Mouse (Mus musculus): ENCODE measurements at regions not wholly inside any gene's neighbourhood (a gene's known extent, or its start where the extent isn't known, plus 50 kb on each side); places are given as distances from the start of the nearest gene placed in this dataset.

GRCm38 (mm10) chr9:46938628-46939027 is 59.9 kb upstream of the Gm4791 start:
- Histone ChIP-seq H3K27ac (ENCODE audit: low read depth, low read length) (no peak overlapping the region), H3K9me3 (ENCODE audit: control insufficient read depth, low read length) (no peaks in the 10 kb centered on the region), H3K9ac (replicated peaks; ENCODE audit: low read depth, low read length) (no peak overlapping the region), H3K4me3 (ENCODE audit: low read depth, low read length) (no peak overlapping the region), H3K27me3 (ENCODE audit: control insufficient read depth, insufficient read depth, low read length) (no peaks in the 10 kb centered on the region), H3K4me1 (ENCODE audit: control insufficient read depth, insufficient read depth, low read length) (no peaks in the 10 kb centered on the region), H3K4me2 (ENCODE audit: low read depth, low read length) (no peak overlapping the region), H3K36me3 (ENCODE audit: control insufficient read depth, insufficient read depth, low read length) (no peaks in the 10 kb centered on the region)
- 86% methylated on average over 3 of the region's 3 CpGs for WGBS
- no peak for ATAC-seq (ENCODE audit: low read depth)

DNA sequence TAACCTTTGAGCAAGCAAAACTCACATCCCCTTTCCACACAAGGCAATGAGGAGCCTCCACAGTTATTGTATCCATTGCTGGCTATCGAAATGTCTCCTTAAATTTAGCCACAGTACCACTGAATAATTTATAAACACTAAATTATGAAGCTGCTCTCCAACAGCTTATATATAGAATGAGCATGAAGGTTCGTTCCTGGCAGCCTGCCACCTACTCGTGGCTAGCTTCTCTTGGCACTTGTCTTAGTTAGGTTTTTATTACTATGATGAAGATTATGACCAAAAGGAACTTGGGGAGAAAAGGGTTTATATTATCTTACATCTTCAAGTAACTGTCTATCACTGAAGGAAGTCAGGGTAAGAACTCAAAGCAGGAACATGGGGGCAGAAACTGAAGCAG is 72.9 kb upstream of the Gm4791 start:
- Histone ChIP-seq H3K27me3 (ENCODE audit: control insufficient read depth, insufficient read depth, low read length) (no peaks in the 10 kb centered on the region), H3K36me3 (ENCODE audit: control insufficient read depth, insufficient read depth, low read length) (no peaks in the 10 kb centered on the region), H3K4me2 (ENCODE audit: low read depth, low read length) (no peak overlapping the region), H3K27ac (ENCODE audit: low read depth, low read length) (no peak overlapping the region), H3K9me3 (ENCODE audit: control insufficient read depth, low read length) (no peaks in the 10 kb centered on the region), H3K9ac (replicated peaks; ENCODE audit: low read depth, low read length) (no peak overlapping the region), H3K4me1 (ENCODE audit: control insufficient read depth, insufficient read depth, low read length) (no peaks in the 10 kb centered on the region), H3K4me3 (ENCODE audit: low read depth, low read length) (no peak overlapping the region)
- 59% methylated on average over 3 of the region's 3 CpGs for WGBS
- ATAC-seq (ENCODE audit: low read depth), result no peak

GRCm38 (mm10) chr9:46920081-46920480 is 78.5 kb upstream of the Gm4791 start:
- no peak overlapping the region for H3K9ac ChIP-seq (replicated peaks; ENCODE audit: low read depth, low read length)
- WGBS, result 100% methylated on average over 1 of the region's 1 CpGs
- H3K9me3 ChIP-seq (ENCODE audit: control insufficient read depth, low read length), result no peaks in the 10 kb centered on the region
- H3K36me3 ChIP-seq (ENCODE audit: control insufficient read depth, insufficient read depth, low read length), result no peaks in the 10 kb centered on the region
- H3K27me3 ChIP-seq (ENCODE audit: control insufficient read depth, insufficient read depth, low read length), result no peaks in the 10 kb centered on the region
- no peak overlapping the region for H3K4me2 ChIP-seq (ENCODE audit: low read depth, low read length)
- no peaks in the 10 kb centered on the region for H3K4me1 ChIP-seq (ENCODE audit: control insufficient read depth, insufficient read depth, low read length)
- no peak overlapping the region for H3K4me3 ChIP-seq (ENCODE audit: low read depth, low read length)
- ATAC-seq (ENCODE audit: low read depth), result no peak
- no peak overlapping the region for H3K27ac ChIP-seq (ENCODE audit: low read depth, low read length)

- Histone ChIP-seq H3K27ac (ENCODE audit: low read depth, low read length) (no peak overlapping the region), H3K4me2 (ENCODE audit: low read depth, low read length) (no peak overlapping the region), H3K9me3 (ENCODE audit: control insufficient read depth, low read length) (no peaks in the 10 kb centered on the region), H3K4me1 (ENCODE audit: control insufficient read depth, insufficient read depth, low read length) (no peaks in the 10 kb centered on the region), H3K27me3 (ENCODE audit: control insufficient read depth, insufficient read depth, low read length) (no peaks in the 10 kb centered on the region), H3K9ac (replicated peaks; ENCODE audit: low read depth, low read length) (no peak overlapping the region), H3K4me3 (ENCODE audit: low read depth, low read length) (no peak overlapping the region), H3K36me3 (ENCODE audit: control insufficient read depth, insufficient read depth, low read length) (no peaks in the 10 kb centered on the region)
- 29% methylated on average over 3 of the region's 3 CpGs for WGBS
- no peak for ATAC-seq (ENCODE audit: low read depth)
These were observed 85.3 kb upstream of the Gm4791 start for GRCm38 (mm10) chr9:46913238-46913637.

DNA sequence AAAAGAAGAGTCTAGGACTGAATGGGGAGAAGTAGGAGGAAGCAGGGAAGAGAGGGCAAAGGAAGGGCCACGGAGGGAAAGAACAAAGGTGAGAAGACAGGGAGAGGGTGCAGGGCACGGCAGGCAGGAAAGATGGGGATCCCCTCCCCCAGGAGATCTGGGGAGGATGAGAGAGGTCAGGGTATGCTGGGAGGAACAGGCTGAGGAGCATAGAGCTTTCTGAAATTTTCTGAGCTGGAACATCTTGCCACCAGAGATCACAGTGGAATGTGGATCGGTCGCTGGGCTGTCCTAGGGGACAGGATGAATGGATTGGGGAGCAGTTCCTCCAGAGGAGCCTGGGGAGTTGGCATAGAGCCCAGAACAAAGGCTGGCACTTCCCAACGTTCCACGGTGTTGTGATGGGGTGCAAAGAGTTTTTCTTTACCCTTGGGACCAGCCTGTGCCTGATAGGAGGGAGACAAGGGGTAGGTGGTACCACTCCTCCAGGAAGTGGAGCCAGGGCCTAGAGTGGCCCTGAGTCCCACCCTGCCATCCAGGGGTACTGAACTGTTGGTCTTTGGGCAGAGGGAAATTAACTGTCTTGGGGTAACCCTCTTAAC is 89.0 kb upstream of the Gm4791 start:
- Histone ChIP-seq H3K9ac (replicated peaks; ENCODE audit: low read depth, low read length) (no peak overlapping the region), H3K4me3 (ENCODE audit: low read depth, low read length) (no peak overlapping the region), H3K9me3 (ENCODE audit: control insufficient read depth, low read length) (no peaks in the 10 kb centered on the region), H3K27me3 (ENCODE audit: control insufficient read depth, insufficient read depth, low read length) (no peaks in the 10 kb centered on the region), H3K4me2 (ENCODE audit: low read depth, low read length) (no peak overlapping the region), H3K36me3 (ENCODE audit: control insufficient read depth, insufficient read depth, low read length) (no peaks in the 10 kb centered on the region), H3K27ac (ENCODE audit: low read depth, low read length) (no peak overlapping the region), H3K4me1 (ENCODE audit: control insufficient read depth, insufficient read depth, low read length) (no peaks in the 10 kb centered on the region)
- 55% methylated on average over 6 of the region's 6 CpGs for WGBS
- no peak for ATAC-seq (ENCODE audit: low read depth)

DNA sequence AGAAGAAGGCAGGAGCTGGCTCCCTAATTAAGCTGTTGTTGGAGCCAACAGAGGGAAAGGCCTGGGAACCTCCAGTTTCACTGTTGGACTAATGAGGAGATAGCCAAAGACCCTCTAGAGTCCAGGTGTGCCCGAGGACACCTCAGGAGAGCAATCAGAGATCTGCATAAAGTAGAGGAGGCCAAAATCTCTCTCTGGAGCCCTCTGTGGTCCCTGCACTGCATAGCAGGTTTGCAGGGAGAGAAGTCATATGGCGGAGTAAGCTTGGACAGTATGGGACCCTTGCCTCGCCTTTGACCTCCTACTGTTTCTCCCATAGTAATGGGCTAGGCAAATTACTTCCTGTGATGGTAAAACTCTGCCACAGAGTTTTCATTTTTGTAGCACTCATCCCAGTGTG is 93.5 kb upstream of the Gm4791 start:
- no peaks in the 10 kb centered on the region for H3K4me1 ChIP-seq (ENCODE audit: control insufficient read depth, insufficient read depth, low read length)
- H3K9me3 ChIP-seq (ENCODE audit: control insufficient read depth, low read length), result no peaks in the 10 kb centered on the region
- H3K36me3 ChIP-seq (ENCODE audit: control insufficient read depth, insufficient read depth, low read length), result no peaks in the 10 kb centered on the region
- H3K9ac ChIP-seq (replicated peaks; ENCODE audit: low read depth, low read length), result no peak overlapping the region
- WGBS, result 84% methylated on average over 3 of the region's 3 CpGs
- no peaks in the 10 kb centered on the region for H3K27me3 ChIP-seq (ENCODE audit: control insufficient read depth, insufficient read depth, low read length)
- ATAC-seq (ENCODE audit: low read depth), result no peak
- no peak overlapping the region for H3K4me3 ChIP-seq (ENCODE audit: low read depth, low read length)
- H3K4me2 ChIP-seq (ENCODE audit: low read depth, low read length), result no peak overlapping the region
- H3K27ac ChIP-seq (ENCODE audit: low read depth, low read length), result no peak overlapping the region

DNA sequence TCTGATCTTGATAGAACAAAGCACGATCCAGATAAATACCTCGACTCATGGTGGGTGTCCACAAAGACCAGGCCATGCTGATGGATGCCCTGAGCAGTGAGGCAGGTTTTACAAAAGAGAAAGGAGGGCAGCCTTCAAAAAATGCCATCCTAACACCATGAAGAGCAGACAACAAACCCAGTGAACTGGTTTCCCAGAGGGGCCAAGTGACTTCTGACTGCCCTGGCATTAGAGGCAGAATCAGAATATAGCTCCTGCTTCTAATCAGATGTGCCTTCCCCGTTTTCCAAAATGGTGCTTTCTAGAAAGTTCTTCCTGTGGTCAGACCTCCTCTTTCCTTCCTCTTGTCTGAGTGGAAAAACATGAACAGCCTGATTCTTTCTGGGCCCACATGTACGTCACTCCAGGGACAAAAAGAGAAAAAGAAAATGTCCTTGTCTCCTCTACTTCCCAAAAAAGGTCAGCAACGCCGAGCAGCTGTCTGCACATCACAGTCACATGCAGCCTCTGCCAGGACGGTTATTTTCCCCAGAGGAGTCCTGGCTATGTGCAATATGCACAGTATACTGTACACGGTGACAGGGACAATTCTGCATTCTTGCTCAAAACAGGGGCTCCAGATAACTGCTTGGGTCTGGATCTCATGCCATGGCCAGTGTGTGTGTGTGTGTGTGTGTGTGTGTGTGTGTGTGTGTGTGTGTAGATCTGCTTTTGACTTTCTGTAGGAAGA is 94.9 kb upstream of the Gm4791 start:
- Histone ChIP-seq H3K4me3 (ENCODE audit: low read depth, low read length) (no peak overlapping the region), H3K36me3 (ENCODE audit: control insufficient read depth, insufficient read depth, low read length) (no peaks in the 10 kb centered on the region), H3K4me2 (ENCODE audit: low read depth, low read length) (no peak overlapping the region), H3K4me1 (ENCODE audit: control insufficient read depth, insufficient read depth, low read length) (no peaks in the 10 kb centered on the region), H3K27me3 (ENCODE audit: control insufficient read depth, insufficient read depth, low read length) (no peaks in the 10 kb centered on the region), H3K27ac (ENCODE audit: low read depth, low read length) (no peak overlapping the region), H3K9ac (replicated peaks; ENCODE audit: low read depth, low read length) (no peak overlapping the region), H3K9me3 (ENCODE audit: control insufficient read depth, low read length) (no peaks in the 10 kb centered on the region)
- ATAC-seq (ENCODE audit: low read depth), result no peak
- 42% methylated on average over 8 of the region's 8 CpGs for WGBS

- H3K27me3 ChIP-seq (ENCODE audit: control insufficient read depth, insufficient read depth, low read length), result no peaks in the 10 kb centered on the region
- H3K4me2 ChIP-seq (ENCODE audit: low read depth, low read length), result no peak overlapping the region
- no peak overlapping the region for H3K27ac ChIP-seq (ENCODE audit: low read depth, low read length)
- H3K4me3 ChIP-seq (ENCODE audit: low read depth, low read length), result no peak overlapping the region
- no peak for ATAC-seq (ENCODE audit: low read depth)
- H3K9me3 ChIP-seq (ENCODE audit: control insufficient read depth, low read length), result no peaks in the 10 kb centered on the region
- 0 out of 2 replicates have a peak, but pooled peaks cover 3% of the 10 kb centered on the region for H3K4me1 ChIP-seq (ENCODE audit: control insufficient read depth, insufficient read depth, low read length)
- whole genome bisulfite sequencing, result 67% methylated on average over 2 of the region's 2 CpGs
- no peaks in the 10 kb centered on the region for H3K36me3 ChIP-seq (ENCODE audit: control insufficient read depth, insufficient read depth, low read length)
- H3K9ac ChIP-seq (replicated peaks; ENCODE audit: low read depth, low read length), result no peak overlapping the region
These were observed 99.3 kb upstream of the Gm4791 start for GRCm38 (mm10) chr9:46899283-46899682.

DNA sequence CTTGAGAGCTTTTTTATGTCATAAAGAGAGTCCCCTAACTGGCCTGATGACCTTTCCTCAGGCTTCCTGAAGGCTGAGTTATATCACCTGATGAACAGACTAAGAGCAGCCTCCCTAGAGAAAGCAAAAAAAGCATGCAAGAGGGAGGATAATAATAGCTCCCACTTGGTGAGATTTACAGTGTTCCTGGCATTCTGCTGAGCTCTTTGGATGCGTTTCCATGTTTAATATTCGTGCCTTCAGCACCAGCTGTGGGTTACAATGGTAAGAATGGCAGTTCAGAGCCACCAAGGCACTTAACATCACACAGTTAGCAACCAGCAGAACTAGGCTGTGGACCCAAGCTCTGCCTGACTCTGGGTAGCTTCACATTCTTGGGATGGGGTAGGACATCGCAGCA is 100.4 kb upstream of the Gm4791 start:
- Histone ChIP-seq H3K36me3 (ENCODE audit: control insufficient read depth, insufficient read depth, low read length) (no peaks in the 10 kb centered on the region), H3K4me2 (ENCODE audit: low read depth, low read length) (no peak overlapping the region), H3K9me3 (ENCODE audit: control insufficient read depth, low read length) (no peaks in the 10 kb centered on the region), H3K4me3 (ENCODE audit: low read depth, low read length) (no peak overlapping the region), H3K27ac (ENCODE audit: low read depth, low read length) (no peak overlapping the region), H3K9ac (replicated peaks; ENCODE audit: low read depth, low read length) (no peak overlapping the region), H3K4me1 (ENCODE audit: control insufficient read depth, insufficient read depth, low read length) (0 out of 2 replicates have a peak, but pooled peaks cover 3% of the 10 kb centered on the region), H3K27me3 (ENCODE audit: control insufficient read depth, insufficient read depth, low read length) (no peaks in the 10 kb centered on the region)
- WGBS, result 45% methylated on average over 3 of the region's 3 CpGs
- no peak for ATAC-seq (ENCODE audit: low read depth)

Measured in neural tube, embryonic 14.5 days (tissue).